Mouse (Mus musculus) intestine, postnatal 0 days (tissue): ENCODE measurements at regions not wholly inside any gene's neighbourhood (a gene's known extent, or its start where the extent isn't known, plus 50 kb on each side); places are given as distances from the start of the nearest gene placed in this dataset.

ENCODE experiments used
- ATAC-seq: fragments of 200-750 bp; cut with Nextera tagmentation; 2 replicates; pipeline ENCODE4 v1.8.0; 2017; ENCODE audit warnings: mild to moderate bottlenecking, moderate TSS enrichment, moderate library complexity
- H3K27ac ChIP-seq: fragments of 300-500 bp; sonication (generic); 2 replicates; pipeline ENCODE4 v1.5.1; 2014; ENCODE audit warnings: mild to moderate bottlenecking, low read depth, low read length, moderate library complexity
- H3K27me3 ChIP-seq: fragments of 300-500 bp; sonication (generic); replicated peaks from 2 replicates; pipeline ENCODE4 v1.6.1; 2014; ENCODE audit warnings: low read length, mixed read lengths; ENCODE audit not compliant: control insufficient read depth, insufficient read depth
- H3K36me3 ChIP-seq: fragments of 300-500 bp; sonication (generic); 2 replicates; pipeline ENCODE4 v1.6.1; 2014; ENCODE audit warnings: mild to moderate bottlenecking, moderate library complexity; ENCODE audit not compliant: control insufficient read depth, insufficient read depth
- H3K4me1 ChIP-seq: fragments of 300-500 bp; sonication (generic); replicated peaks from 2 replicates; pipeline ENCODE4 v1.6.1; 2014; ENCODE audit warnings: antibody characterized with exemption, low read length, mixed read lengths; ENCODE audit not compliant: control insufficient read depth, insufficient read depth
- H3K4me2 ChIP-seq: fragments of 300-500 bp; sonication (generic); replicated peaks from 2 replicates; pipeline ENCODE4 v1.6.1; 2014; ENCODE audit warnings: low read depth, mild to moderate bottlenecking, moderate library complexity
- H3K4me3 ChIP-seq: fragments of 300-500 bp; sonication (generic); 2 replicates; pipeline ENCODE4 v1.5.1; 2014; ENCODE audit warnings: low read depth, low read length
- H3K9ac ChIP-seq: fragments of 300-500 bp; sonication (generic); 2 replicates; pipeline ENCODE4 v1.6.1; 2014; ENCODE audit warnings: mild to moderate bottlenecking, low read depth, low read length
- H3K9me3 ChIP-seq: fragments of 300-500 bp; sonication (generic); 2 replicates; pipeline ENCODE4 v1.6.1; 2016; ENCODE audit warnings: mixed run types; ENCODE audit not compliant: control insufficient read depth
- CTCF ChIP-seq: sonication (generic); IDR thresholded peaks from 2 replicates; pipeline ENCODE4 v1.5.1; 2016; ENCODE audit warnings: low read depth, mild to moderate bottlenecking, control low read depth, antibody characterized with exemption, moderate library complexity
- WGBS: fragments of 180-500 bp; shearing (Covaris S2); extraction: QIAGEN DNeasy Blood & Tissue Kit; methylation state at CpG from one replicate; pipeline ENCODE4 v1.1.7; 2014; 5-methylcytosine and 5-hydroxymethylcytosine counted together

GRCm38 (mm10) chr13:28720169-28720568 lies 233.3 kb downstream of the Sox4 start:
- Histone ChIP-seq H3K27ac (no peak overlapping the region), H3K4me3 (no peak overlapping the region), H3K36me3 (no peaks in the 10 kb centered on the region), H3K4me2 (no peak overlapping the region), H3K27me3 (no peaks in the 10 kb centered on the region), H3K9ac (no peak overlapping the region), H3K4me1 (no peaks in the 10 kb centered on the region), H3K9me3 (no peaks in the 10 kb centered on the region)
- no peak for TF ChIP-seq CTCF
- 74% methylated on average over 11 of the region's 11 CpGs for WGBS
- no peak for ATAC-seq

- Histone ChIP-seq H3K27ac (no peak overlapping the region), H3K4me3 (no peak overlapping the region), H3K4me2 (no peak overlapping the region), H3K36me3 (no peaks in the 10 kb centered on the region), H3K9ac (no peak overlapping the region), H3K27me3 (no peaks in the 10 kb centered on the region), H3K9me3 (no peaks in the 10 kb centered on the region), H3K4me1 (no peaks in the 10 kb centered on the region)
- WGBS: 43% methylated on average over 5 of the region's 5 CpGs
- no peak for ATAC-seq
- TF ChIP-seq CTCF: no peak
Observed at GRCm38 (mm10) chr13:28718868-28719265, 234.6 kb downstream of the Sox4 start.

- H3K36me3 ChIP-seq: no peaks in the 10 kb centered on the region
- no peak for TF ChIP-seq CTCF
- no peak overlapping the region for H3K4me2 ChIP-seq
- no peaks in the 10 kb centered on the region for H3K9me3 ChIP-seq
- no peak overlapping the region for H3K27ac ChIP-seq
- ATAC-seq: no peak
- no peak overlapping the region for H3K4me3 ChIP-seq
- 24% methylated on average over 11 of the region's 11 CpGs for WGBS
- H3K27me3 ChIP-seq: no peaks in the 10 kb centered on the region
- no peak overlapping the region for H3K9ac ChIP-seq
- no peaks in the 10 kb centered on the region for H3K4me1 ChIP-seq
Observed at GRCm38 (mm10) chr13:28718169-28718867, 235.2 kb downstream of the Sox4 start.

DNA sequence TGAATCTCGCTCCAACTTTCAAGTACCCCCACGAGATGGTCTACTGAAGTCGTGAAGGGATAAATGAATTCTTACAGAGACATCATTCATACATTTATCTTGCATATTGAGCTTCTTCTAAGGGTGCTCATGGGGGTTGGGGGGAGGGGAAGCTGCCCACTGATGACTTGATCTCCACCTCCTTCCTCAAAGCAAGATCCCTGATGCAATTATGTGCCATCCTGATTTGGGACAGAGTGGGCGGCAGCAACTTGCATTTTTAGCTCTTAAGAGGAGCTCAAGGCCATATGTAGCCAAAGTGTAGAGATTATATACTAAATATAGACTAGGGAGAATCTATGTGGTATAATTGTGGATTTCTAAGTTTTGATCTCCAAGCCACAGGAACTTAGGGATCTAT lies 236.1 kb downstream of the Sox4 start:
- TF ChIP-seq CTCF: no peak
- Histone ChIP-seq H3K4me3 (no peak overlapping the region), H3K36me3 (no peaks in the 10 kb centered on the region), H3K4me1 (no peaks in the 10 kb centered on the region), H3K27me3 (no peaks in the 10 kb centered on the region), H3K9ac (no peak overlapping the region), H3K9me3 (no peaks in the 10 kb centered on the region), H3K4me2 (no peak overlapping the region), H3K27ac (no peak overlapping the region)
- no peak for ATAC-seq
- 87% methylated on average over 4 of the region's 4 CpGs for WGBS

DNA sequence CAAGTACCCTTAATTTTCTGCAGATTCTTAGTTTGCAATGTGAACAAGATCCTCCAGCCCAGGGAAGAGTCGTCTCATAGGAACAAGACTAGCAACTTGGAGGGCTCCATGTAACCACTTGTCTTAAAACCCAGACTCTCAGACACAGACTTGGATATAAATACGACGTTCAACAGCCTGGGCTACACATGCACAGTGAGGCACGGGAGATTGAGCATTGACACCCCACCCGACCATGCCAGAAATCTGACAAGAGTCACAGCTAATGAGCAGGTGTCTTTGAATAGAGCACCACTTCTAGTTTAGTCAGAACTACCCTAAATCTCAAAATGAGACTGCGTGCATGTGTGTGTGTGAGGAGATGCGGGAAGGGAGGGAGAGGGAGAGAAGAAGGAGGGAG lies 243.5 kb downstream of the Sox4 start:
- TF ChIP-seq CTCF: no peak
- no peak for ATAC-seq
- no peak overlapping the region for H3K9ac ChIP-seq
- H3K27me3 ChIP-seq: no peaks in the 10 kb centered on the region
- WGBS: 84% methylated on average over 7 of the region's 7 CpGs
- no peak overlapping the region for H3K4me2 ChIP-seq
- no peak overlapping the region for H3K4me3 ChIP-seq
- H3K9me3 ChIP-seq: no peaks in the 10 kb centered on the region
- no peaks in the 10 kb centered on the region for H3K4me1 ChIP-seq
- H3K36me3 ChIP-seq: no peaks in the 10 kb centered on the region
- no peak overlapping the region for H3K27ac ChIP-seq

DNA sequence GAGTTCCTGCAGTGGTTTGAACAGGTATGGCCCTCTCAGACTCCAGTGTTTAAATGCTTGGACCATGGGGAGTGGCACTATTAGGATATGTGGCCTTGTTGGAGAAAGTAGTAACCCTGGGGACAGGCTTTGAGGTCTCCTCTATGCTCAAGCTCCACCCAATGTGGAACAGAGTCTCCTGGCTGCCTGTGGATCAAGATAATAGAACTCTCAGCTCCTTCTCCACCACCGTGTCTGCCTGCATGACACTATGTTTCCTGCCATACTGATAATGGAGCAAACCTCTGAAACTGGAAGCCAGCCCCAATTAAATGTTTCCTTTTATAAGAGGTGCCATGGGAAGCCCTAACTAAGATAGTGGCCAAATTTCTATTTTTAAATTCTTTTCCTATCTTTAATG lies 252.2 kb downstream of the Sox4 start:
- no peaks in the 10 kb centered on the region for H3K36me3 ChIP-seq
- no peaks in the 10 kb centered on the region for H3K9me3 ChIP-seq
- no peak overlapping the region for H3K9ac ChIP-seq
- no peak overlapping the region for H3K27ac ChIP-seq
- H3K4me2 ChIP-seq: no peak overlapping the region
- no peak for TF ChIP-seq CTCF
- H3K4me3 ChIP-seq: no peak overlapping the region
- H3K4me1 ChIP-seq: no peaks in the 10 kb centered on the region
- WGBS: 42% methylated on average over 1 of the region's 1 CpGs
- no peak for ATAC-seq
- no peaks in the 10 kb centered on the region for H3K27me3 ChIP-seq

DNA sequence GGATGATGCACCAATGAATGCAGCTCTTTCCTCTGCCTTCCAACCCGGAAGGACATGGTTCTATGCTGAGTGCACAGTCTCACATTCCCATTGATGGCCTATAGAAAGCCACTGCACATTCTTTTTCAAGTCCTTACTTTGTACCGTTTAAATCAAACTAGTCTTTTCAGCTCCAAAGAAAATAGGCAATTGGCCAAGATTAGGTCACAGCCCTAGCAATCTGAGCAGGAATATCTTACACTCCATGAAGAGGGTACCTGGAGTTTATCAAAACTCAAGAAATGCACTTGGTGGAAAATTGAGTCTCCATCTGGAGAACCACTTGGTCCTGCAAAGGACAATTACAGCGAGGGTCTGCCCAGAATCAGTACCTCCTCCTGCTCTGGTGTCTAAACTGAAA lies 253.4 kb downstream of the Sox4 start:
- TF ChIP-seq CTCF: no peak
- no peak overlapping the region for H3K4me3 ChIP-seq
- no peaks in the 10 kb centered on the region for H3K27me3 ChIP-seq
- H3K27ac ChIP-seq: no peak overlapping the region
- H3K36me3 ChIP-seq: no peaks in the 10 kb centered on the region
- H3K9me3 ChIP-seq: no peaks in the 10 kb centered on the region
- ATAC-seq: no peak
- no peak overlapping the region for H3K9ac ChIP-seq
- H3K4me1 ChIP-seq: no peaks in the 10 kb centered on the region
- no peak overlapping the region for H3K4me2 ChIP-seq
- 70% methylated on average over 3 of the region's 3 CpGs for WGBS
